Mouse (Mus musculus): ENCODE results near the gene Bmpr2.
"Not testable (repeated sequence)": the region's sequence is repeated elsewhere in the genome, so short reads cannot be mapped to it uniquely, and the experiment has no call there.

The Bmpr2 gene

GRCm38 (mm10) chr1:59763164-59763768, at the start of gene Bmpr2:
TSS of gene Bmpr2 (plus strand) at chr1:59763400.
- peak; percentile 91 to 94 for DNase-seq

DNA sequence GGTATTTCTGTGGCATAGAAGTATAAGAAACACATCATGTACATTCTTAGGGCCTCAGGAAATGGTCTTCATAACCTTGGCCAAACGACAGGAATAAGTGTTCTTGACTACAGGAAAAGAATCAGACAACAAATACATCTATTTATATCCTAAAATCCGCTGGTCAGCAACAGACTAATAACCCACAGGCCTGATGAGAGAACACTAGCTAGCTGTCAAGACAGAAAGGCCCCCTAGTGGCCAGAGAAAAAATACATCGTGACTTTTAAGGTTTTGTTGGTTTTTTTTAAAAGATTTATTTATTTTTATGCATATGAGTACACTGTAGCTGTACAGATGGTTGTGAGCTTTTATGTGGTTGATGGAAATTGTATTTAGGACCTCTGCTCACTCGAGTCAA, 43.3 kb upstream of the Bmpr2 start:
- peak in 1 of 2 experiments; percentile 21 for DNase-seq

- DNase-seq = no peak
These were observed 37.5 kb upstream of the Bmpr2 start for GRCm38 (mm10) chr1:59725661-59726060.

DNA sequence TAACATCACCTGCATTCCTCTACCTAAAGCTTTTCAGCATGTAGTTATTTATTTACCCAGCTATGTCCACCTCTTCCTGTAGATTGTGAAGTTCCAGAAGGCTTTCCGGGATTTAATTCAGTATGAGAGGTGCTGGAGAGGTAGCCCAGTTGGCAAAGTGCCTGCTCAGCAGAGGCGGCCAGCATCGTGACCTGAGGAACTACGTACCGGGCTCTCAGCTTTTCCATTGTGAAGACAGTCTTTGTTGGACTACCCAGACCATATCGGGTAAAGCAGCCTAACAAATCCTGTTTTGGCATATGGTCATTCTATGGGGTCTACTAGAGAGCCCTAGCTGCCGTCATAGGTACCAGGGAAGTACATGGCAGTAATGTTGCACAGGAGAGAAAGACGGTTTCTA, 33.1 kb upstream of the Bmpr2 start:
- peak; percentile 21 to 51 for DNase-seq

GRCm38 (mm10) chr1:59730737-59731136, 32.5 kb upstream of the Bmpr2 start:
- DNase-seq = no peak

- peak; percentile 11 to 52 for DNase-seq
These were observed 29.1 kb upstream of the Bmpr2 start for GRCm38 (mm10) chr1:59734076-59734475.

GRCm38 (mm10) chr1:59738768-59739414, 24.3 kb upstream of the Bmpr2 start:
- DNase-seq = no peak

DNA sequence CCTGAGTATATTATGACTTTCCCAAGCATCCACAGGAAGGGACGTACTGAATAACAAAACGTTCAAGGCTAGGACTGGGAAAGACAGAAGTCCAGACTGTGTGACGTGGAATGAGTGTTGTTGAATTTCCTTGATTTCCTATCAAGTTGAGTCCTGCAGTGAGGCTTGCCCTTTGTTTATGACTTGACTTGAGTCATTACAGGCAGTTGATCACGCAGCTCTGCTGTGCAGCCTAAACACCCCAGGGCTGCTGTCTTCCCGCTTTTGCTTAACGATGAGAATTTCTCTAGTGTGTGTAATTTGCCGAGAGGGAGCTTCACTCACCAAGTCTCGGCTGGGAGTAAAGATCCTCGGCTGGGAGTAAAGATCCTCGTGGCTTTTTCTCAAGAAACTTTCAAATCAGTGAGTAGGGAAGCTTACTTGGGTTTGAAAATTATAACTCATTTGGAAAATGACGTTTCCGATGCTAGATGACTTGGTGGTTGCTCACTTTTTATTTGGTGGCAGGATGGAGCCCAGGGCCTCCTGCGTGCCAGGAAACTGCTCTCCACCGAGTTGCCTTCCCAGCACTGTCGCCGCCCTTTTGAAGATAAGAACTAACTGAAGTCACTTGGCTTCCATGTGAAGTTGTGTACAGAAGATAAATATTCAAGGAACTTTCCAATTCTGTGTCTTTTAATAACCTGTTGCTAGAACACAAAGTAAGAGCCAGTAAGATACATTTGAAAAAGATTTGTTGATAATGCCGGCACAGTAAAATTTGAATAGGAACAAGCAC, 23.4 kb upstream of the Bmpr2 start:
- peak; percentile 45 to 65 for DNase-seq

DNA sequence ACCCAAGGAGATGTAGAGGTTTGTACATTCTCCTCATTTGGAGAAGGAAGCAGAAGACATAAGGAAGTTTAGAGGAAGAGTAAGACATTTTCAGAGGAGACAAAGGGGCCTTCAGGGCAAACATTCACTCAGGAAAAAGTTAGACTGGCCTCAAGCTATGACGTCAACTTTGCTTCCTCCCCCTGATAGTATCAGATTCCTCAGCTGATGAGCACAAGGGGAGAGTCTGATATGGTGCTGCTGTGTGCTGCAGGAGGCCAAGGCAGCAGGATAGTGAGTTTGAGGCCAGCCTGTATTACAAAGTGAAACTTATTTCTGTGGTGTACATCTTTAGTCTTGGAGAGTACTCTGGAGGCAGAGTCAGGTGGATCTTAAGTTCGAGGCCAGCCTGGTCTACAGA, 14.2 kb upstream of the Bmpr2 start:
- DNase-seq = peak in 1 of 2 experiments; percentile 56

GRCm38 (mm10) chr1:59749724-59750123, 13.5 kb upstream of the Bmpr2 start:
- not testable (repeated sequence) for DNase-seq

- no peak for DNase-seq
These were observed 7.9 kb upstream of the Bmpr2 start for GRCm38 (mm10) chr1:59755298-59755697.

GRCm38 (mm10) chr1:59758325-59758724, 4.9 kb upstream of the Bmpr2 start:
- DNase-seq = no peak

DNA sequence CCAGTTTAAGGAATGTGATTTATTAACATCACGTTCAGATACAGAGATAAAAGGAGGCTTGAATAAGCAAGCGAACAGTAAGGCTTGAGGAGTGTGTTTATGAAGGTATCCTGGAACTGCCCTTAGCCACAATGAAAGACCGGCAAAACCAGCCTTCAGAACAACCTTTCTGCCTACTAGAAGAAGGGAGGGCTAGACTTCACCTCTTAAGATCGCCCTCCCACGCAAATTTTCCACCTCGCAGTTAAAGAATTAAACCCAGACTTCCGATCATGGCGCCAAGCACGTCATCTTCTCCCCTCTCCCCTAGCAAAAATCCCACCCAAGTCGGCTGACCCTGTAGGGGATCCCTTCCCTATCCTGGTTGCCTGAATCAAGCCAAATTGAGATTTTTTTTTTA, 992 bp upstream of the Bmpr2 start:
- DNase-seq = peak; percentile 49 to 54

- DNase-seq = peak; percentile 47
These were observed 493 bp upstream of the Bmpr2 start for GRCm38 (mm10) chr1:59762651-59763163.

- DNase-seq = peak; percentile 60 to 63
These were observed 616 bp downstream of the Bmpr2 start for GRCm38 (mm10) chr1:59763781-59764251.

GRCm38 (mm10) chr1:59764407-59764971, 1.3 kb downstream of the Bmpr2 start:
- peak; percentile 65 to 78 for DNase-seq

- no peak for DNase-seq
These were observed 2.1 kb downstream of the Bmpr2 start for GRCm38 (mm10) chr1:59765279-59765678.

DNA sequence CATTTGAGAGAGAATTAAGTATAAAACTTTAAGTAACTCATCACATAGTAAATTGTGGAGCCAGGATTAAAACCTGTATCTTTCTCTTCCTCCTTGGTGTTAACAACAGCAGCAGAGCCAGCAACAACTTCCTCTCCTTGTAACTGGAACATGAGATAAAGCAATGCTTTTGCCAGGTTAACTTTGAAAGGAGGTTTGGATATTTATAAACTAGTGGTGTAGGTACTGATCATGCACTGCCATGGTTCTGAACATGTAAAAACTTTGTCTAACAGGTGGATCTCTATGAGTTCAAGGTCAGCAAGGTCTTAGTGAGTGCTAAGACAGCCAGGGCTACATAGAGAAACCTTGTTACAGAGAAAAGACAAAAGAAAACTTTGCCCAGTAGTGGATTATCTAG, 3.4 kb downstream of the Bmpr2 start:
- DNase-seq = no peak

DNA sequence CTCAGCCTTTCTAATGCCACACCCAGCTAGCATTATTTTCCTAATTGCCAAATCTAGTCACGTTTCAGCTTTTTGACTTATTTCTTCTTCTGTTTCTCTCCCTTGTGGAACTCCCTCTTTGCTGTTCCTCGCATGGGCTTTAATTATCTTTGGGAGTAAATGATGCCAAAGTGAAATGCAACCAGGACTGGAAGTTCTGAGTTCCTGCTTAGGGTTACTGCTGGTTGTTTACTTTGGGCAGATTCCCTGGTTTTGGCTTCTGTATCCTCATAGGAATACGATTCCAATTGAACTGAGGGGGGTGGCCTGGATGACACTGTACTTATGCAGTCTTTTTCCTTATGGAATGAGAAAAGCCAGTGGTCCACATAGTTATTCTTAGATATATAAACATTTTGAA, 8.7 kb downstream of the Bmpr2 start:
- no peak for DNase-seq

GRCm38 (mm10) chr1:59781080-59781479, 17.9 kb downstream of the Bmpr2 start:
- no peak for DNase-seq

DNA sequence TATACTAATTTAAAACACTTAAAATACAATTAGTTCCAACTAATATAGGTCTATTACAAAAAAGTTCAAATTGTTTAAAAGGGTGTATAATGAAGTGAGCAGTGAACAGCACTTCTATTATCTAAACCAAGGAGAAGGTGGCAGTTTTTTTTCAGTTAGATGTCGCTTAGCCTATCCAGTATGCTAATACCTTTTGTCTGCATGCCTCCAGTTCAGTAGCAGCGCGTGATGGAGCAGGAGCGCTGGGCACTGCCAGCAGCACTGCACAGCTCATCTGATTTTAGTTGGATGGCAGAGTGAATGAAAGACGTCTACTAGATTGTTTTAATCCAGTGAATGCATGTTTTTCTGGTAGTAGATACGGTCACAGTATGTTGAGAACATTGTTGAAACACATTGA, 25.8 kb downstream of the Bmpr2 start:
- no peak for DNase-seq

DNA sequence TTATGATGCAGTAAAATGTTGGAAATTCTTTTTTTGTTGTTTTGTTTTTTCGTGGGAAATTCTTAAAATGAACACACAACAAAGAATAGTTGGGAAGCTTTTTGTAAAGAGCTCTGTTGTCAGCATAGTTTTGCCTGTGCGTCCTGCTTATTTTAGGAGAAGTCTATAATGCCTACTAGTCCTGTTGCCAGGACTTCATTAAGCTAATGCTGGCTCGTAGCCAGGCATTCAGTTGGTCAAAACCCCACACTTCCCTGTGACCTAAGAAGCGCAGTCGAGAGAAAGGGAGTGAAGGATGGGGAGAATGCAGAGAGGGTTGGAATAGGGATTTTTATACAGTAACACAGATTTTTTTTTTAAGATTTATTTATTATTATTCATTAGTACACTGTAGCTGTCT, 26.5 kb downstream of the Bmpr2 start:
- DNase-seq = no peak

DNA sequence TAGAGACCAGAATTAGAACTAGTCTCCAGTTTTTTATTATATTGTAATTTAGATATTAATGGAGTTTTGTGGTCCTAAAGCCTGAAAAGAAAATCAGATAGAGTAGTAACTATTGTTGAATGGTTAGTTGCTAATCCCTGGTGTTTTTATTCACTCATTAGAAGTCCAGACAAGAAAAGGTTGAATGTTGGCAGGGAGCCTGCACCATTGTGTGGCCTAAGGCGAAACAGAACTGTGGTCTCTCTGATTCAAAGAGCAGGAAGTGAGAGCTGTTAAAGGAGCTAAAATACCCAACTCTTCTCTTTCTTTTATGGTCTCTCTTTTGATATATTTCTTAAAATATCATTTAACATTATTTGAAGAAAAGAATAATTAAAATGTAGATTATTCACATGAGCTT, 32.1 kb downstream of the Bmpr2 start:
- DNase-seq = peak; percentile 42 to 64
